Mouse (Mus musculus) common myeloid progenitor, adult 5-6 weeks (primary cell): ENCODE measurements around the gene Fam120b. TPM values are rescaled to one million over a fixed set of nuclear protein-coding genes. Genes with fewer than 3 reads are reported as not detected.

Experiments
- ATAC-seq: replicated peaks from 2 replicates; pipeline ENCODE4 v1.8.0; 2016; ENCODE audit warnings: low read depth, mild to moderate bottlenecking, moderate TSS enrichment, inconsistent platforms; ENCODE audit not compliant: poor library complexity, severe bottlenecking
- total RNA-seq: library from RNA; stranded (forward); fragments of 200-1000, 187-1606 nt; gene quantifications from 2 replicates; pipeline ENCODE4 v1.2.3, GENCODE M21; 2017

Fam120b gene
- total RNA-seq, 1 experiment from 2014 or later: 14.7 TPM

DNA sequence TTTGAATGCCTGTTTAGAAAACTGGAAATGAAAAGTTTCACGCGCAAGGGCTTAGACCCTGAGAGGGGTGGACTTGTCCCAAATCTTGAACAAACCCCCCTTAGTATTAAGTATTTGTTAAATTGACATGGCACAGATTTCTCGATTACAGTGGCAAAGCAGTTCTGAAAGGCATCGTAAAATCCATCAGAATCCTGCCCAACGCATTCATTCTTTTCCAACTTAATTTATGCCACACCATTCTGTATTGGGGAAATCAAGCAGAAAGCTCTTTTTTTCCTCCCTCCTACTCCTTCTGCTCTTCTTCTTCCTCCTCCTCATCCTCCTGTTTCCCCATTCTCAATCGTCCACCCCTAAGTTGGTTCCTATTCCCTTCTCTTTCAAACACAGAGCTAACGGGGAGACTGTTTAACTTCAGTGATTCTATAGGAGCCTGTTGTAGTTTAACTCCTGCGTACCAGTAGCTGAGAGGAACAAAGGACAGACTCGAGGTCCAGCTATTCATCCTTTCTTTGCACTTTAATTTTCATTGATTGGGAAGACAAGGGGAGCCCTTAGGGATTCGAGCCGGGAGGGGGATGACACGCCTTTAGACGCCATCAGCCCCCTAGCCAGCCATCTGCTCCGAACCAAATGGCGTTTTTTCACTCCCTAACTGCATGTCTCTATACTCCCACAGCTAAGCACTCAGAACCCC is 17.4 kb upstream of the Fam120b start:
- no peak for ATAC-seq

- no peak for ATAC-seq
These were observed 16.1 kb upstream of the Fam120b start for GRCm38 (mm10) chr17:15379741-15380526.

DNA sequence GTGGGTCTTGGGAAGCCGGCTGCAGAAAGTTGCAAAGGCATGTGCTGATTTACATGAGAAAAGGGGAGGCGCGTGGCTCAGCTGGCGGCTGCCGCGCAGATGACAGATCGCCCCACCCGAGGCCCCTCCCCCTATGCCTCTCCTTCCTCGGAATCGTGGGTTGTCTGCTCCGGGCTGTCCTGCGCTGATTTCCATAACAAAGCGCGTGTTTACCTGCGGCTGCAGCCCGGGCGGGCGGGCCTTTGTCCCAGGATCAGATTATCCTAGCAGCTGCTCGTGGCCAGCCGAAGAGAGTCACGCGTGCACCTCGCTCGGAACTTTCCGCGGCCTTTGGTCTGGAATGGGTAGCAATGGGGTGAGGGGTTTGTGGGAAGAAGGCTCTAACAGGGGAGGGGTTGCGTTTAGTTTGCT is 15.4 kb upstream of the Fam120b start:
- ATAC-seq: peak; percentile 43

DNA sequence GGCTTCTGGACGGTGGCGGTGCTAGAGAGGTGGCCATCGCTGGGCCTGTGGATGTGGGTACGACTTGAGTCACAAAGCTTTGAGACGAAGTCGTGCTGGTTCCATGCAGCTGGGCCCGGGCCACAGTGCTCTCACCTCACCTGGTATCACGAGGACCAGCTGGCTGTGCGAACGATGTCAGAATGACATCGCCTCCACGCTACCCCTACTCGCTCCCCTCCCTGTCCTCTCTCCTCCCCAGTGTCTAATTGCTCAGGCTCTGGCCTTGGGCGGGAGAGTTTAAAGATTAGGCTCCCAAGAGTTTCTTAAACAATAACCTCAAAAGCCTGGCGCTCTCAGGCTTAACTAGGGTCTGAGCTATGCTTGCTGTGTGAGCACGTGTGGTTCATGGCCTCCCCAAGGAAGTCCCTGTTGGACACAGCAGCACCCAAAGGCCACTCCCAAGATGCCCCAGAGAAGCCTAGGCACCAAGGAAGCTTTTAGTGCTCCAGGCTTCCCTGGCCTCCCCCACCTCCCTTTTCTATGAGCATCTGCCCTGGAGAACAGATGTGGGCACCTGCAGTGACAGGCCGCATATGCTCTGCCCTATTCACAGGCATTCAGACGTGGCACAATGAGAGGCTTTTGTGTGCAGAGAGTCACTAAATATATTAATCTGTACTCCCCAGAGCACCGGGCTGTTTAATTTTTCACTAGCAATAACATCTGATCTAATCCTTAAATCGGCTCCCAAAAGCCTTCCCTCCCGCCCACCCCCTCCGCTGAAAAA is 14.7 kb upstream of the Fam120b start:
- no peak for ATAC-seq

GRCm38 (mm10) chr17:15381869-15382660 is 13.9 kb upstream of the Fam120b start:
- ATAC-seq: no peak

DNA sequence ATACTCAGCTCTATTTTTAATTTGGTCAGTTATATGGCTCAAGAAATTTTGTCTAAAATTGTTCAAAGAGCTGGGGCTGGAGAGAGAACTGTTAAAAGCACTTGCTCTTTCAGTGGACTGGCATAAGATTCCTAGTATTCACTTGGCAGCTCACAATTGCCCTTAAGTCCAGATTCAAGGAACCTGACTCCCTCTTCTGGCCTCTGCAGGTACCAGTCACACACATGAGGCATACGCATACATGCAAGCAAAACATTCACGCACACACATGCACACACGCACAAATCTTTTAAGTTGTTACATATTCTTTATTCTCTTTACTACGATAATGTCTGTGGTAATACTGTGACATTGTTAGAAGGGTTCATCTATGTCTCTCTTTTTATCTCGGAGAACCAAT is 12.6 kb upstream of the Fam120b start:
- no peak for ATAC-seq

GRCm38 (mm10) chr17:15388892-15389291 is 7.1 kb upstream of the Fam120b start:
- ATAC-seq: no peak

DNA sequence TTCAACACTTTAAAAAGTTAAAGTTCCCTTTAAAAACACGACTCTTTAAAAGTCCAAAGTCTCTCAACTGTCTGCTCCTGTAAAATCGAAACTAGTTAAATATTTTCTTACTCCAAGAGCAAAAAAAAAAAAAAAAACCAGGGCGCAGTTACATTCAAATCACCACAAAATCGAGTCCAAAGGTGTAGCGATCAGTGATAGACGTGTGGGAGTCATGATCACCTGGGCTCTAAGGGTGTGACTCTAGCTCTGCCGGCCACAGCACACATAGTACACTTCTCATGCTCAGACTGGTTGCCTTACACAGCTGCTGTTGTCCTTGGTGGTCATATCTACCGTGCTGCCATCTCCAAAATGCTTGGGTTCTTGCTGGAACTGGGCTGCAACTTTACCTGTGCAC is 6.6 kb upstream of the Fam120b start:
- no peak for ATAC-seq

DNA sequence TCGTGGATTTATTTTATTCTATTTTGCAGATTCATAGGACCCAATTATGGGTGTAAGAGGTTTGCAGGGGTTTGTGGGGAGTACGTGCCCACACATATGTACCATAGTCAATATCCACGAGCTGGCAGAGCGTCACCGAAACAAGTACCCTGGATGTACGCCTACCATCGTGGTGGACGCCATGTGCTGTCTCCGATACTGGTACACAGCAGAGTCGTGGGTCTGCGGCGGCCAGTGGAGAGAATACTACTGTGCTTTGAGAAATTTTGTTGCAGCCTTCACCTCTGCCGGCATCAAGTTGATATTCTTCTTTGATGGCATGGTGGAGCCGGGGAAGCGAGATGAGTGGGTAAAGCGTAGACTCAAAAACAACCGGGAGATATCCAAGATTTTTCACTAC is 5.7 kb downstream of the Fam120b start:
- no peak for ATAC-seq

GRCm38 (mm10) chr17:15406576-15406975 is 10.6 kb downstream of the Fam120b start:
- ATAC-seq: no peak

DNA sequence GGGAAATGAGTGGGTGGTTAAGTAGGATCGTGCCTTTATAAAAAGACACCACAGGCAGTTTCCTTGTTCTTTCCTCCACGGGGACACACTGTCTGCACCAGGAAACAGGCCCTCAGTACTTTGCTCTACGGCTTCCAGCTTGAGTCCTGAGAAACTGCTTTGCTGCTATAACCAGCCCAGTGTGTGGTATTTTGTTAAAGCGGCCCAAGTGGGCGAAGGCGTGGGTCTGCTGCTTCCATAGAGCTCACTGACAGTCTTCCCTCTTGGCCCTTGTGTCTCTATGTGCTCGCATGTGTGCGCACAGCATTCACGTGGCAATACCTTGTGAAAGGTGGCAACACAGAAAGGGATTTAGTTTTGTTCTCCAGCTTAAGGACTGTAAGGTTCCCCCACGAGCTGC is 13.3 kb downstream of the Fam120b start:
- no peak for ATAC-seq

DNA sequence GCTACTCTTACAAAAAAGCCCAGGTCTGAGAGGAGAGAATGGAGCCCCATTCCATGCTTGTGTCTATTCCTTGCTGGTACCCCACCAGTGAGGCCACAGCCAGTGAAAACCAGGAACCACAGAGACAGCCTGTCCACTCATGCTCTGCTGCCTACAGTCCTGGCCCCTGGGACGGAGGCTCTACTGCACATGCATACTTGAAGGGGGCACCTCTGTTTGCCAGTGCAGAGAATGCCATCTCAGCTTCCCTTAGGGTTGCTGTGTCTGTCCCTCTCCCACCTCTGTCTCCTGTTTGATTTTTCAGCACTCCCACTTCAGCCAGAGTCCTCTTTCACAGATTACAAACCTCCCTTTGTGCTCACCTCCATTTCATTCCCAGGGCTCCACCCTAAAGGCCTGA is 14.9 kb downstream of the Fam120b start:
- no peak for ATAC-seq

DNA sequence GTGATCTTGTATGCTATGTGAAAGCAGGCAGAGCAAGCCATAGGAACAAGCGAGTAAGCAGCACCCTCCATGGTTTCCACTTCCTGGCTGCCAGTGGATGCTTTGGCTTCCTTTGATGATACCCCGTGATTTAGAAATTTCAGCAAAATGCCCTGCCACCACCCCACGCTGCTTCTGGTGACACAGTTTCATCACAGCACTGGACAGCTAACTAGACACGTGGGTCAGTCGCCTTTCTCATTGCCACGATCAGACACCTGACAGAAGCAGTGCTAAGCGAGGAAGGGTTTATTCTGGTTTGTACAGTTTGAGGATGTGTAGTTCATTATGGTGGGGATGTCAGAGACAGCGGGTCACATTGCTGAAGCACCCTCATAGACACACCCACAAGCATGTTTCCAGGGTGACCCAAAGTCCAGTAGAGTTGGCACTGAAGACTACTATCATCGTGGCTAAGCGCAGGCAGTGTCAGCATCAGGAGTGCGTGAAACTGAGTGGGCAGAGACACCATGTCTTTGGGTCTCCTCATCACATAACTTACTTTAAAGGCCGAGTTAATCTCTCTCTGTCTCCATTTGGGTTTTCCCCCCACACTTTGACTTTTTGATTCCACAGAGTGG is 20.7 kb downstream of the Fam120b start:
- ATAC-seq: no peak

DNA sequence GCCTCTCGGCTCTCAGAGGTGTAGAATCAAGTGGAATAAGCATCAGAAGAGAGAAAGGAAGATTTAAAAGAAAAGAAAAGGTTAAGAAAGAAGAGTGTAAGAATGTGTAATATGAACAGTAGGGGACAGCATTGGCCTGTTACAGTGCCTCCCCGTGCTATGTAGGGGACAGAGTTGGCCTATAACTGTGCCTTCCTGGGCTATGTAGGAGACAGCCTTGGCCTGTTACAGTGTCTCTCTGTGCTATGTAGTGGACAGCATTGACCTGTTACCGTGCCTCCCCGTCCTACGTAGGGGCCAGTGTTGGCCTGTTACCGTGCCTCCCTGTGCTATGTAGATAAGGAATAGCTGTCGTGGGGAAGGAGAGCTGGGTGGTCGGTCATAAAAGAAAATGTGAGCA is 23.5 kb downstream of the Fam120b start:
- 0 out of 2 replicates have a peak, but pooled peaks have one; percentile 39 for ATAC-seq

GRCm38 (mm10) chr17:15420021-15420603 is 24.1 kb downstream of the Fam120b start:
- no peak for ATAC-seq

DNA sequence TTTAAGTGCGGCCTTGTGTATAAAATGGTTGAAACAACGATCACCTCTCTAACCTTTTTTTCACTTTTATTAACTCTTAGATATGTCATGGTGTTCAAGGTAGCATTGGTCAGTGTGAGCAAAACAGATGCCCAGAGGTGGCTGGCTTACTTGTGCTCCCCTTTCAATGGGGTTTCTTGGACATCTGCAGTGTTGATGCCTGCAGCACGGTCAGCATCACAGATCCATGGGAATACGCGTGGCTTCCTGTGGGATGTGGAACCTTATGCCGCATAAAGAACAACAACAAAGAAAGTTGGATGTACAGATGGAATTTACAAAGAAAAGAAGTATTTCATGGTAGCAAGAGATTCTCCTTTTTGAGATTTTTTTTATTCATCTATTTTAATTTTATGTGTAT is 25.4 kb downstream of the Fam120b start:
- no peak for ATAC-seq

DNA sequence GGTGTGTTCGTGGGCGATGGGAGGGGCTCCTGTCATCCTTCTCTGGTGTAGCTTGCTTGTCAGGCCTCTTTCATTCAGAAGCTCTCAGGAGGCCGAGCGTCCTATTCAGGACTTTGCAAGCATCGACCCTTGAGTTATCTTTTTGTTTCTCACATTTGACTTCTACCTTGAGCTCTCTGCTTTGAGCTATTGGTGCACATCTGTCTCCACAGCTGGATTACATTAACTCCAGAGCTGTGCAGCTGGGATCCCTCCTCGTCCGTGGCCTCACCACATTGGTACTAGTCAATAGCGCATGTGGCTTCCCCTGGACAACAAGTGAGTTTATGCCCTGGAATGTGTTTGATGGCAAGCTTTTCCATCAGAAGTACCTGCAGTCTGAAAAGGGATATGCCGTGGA is 26.7 kb downstream of the Fam120b start:
- ATAC-seq: no peak

- ATAC-seq: no peak
These were observed 27.2 kb downstream of the Fam120b start for GRCm38 (mm10) chr17:15423080-15423765.

GRCm38 (mm10) chr17:15425931-15426330 is 29.9 kb downstream of the Fam120b start:
- no peak for ATAC-seq
